Mouse (Mus musculus) lung, adult 2 months (tissue): ENCODE measurements around the gene Narf.

ENCODE experiments used
- CTCF ChIP-seq: fragments of 200-500 bp; IDR thresholded peaks from 2 replicates; pipeline ENCODE4 v1.5.1; 2011; ENCODE audit warnings: mild to moderate bottlenecking, low read length, control low read depth; ENCODE audit not compliant: insufficient read depth
- POLR2A ChIP-seq: fragments of 200-500 bp; IDR thresholded peaks from 2 replicates; pipeline ENCODE4 v1.6.1; 2011; ENCODE audit warnings: low read depth, mild to moderate bottlenecking, control low read depth, low read length, borderline replicate concordance; ENCODE audit errors: extremely low read depth

GRCm38 (mm10) chr11:121192742-121193141, 44.3 kb upstream of the Narf start:
- TF ChIP-seq CTCF (no peak), POLR2A (no peak)
